Mouse (Mus musculus): Measurements from ENCODE around the gene Apol9b.
A peak's percentile ranks its signal among the peaks of the same experiment; 100 is the strongest.

Apol9b gene

DNA sequence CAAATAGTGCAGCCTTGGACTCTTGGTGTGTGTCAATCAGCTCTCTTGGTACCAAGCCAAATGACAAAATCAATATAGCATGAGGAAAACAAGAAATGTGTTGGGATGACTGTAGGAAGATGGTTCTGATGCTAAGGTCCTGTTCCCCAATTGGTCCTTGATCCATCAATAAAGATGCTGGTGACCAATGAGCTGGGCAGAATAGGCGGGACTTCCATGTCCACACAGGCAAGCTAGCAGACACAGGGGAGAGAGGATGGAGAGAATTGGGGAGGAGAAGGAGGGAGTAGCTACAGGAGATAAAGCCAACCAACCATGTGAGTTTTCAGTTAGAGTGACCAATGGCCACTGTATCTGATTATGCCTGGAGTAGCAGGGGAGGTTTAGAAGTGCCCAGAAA, 17.5 kb downstream of the Apol9b start:
- DNase-seq (ENCODE audit: low spot score in 2 of 2), result no peak

DNA sequence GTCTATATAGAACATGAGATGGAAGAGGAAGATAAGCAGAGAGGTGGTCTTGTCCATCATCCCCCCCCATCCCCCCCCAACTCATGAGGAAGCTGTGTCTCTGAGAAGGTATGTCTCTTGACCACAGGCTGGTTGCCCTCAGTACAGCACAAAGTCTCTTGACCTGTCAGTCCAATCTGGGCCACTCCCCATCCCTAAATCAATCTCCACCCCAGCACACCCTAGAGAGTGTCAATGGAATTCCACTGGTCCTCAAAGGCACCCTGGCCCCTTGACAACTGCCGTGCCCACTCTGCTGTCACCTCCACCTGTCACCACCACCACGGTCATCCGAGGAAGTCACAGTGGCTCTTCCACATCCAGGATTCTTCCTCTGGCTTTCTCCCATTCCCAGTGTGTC, 19.6 kb downstream of the Apol9b start:
- no peak for DNase-seq (ENCODE audit: low spot score in 2 of 2)

DNA sequence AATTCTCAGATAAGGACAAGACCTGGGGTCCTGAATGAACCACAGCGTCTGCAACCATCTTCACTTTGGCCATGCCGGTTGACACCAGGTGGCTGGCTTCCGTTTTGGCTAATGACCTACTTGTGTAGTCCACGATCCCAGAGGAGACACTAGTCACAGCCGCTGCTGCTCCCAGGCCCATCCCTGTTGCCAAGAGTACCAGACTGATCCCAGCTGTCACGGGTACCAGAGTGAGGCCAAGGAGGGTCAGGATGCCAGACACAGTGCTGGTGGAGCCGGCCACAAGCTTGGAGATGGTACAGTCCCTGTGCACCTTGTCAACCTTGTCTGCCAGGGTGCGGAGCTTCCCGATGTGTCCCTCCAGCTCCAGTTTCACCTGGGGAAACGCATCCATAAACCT, 20.9 kb downstream of the Apol9b start:
- DNase-seq (ENCODE audit: low spot score in 2 of 2), result no peak

DNA sequence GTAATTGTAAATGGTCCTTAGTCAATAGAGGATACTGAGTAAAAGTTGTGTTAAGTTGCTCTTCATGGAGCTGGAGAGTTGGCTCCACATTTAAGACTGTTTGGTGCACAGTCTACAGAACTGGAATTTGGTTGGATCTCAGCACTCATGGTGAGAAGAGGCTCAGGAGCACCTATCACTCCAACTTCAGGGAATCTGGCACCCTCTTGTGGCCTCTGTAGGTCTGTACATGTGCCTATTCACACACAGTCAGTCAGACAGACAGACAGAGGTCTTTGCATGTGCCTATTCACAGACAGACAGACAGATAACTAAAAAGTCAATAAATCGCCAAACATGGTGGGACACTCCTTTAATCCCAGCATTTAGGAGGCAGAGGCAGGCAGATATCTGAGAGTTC, 21.6 kb downstream of the Apol9b start:
- peak; percentile 49 to 57 for DNase-seq (ENCODE audit: low spot score in 2 of 2)

DNA sequence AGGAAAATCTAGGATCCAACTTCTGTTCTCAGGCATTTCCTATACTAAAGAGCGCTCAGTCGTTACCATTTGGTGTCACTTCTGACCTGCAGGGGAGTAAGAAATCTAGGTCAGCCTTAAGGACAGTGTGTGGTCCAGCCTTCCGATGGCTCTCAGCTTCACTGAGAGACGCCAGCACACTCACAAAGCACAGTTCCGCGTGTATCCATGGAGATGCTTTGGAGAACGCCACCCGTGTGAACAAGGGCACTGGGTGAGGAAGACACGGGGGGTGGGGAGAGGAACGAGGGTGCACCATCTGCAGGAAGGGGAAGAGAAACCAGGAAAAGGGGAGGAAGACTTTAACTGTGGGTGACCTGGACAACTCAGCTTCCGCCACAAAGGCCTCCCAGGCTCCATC, 23.6 kb downstream of the Apol9b start:
- DNase-seq (ENCODE audit: low spot score in 2 of 2), result no peak

DNA sequence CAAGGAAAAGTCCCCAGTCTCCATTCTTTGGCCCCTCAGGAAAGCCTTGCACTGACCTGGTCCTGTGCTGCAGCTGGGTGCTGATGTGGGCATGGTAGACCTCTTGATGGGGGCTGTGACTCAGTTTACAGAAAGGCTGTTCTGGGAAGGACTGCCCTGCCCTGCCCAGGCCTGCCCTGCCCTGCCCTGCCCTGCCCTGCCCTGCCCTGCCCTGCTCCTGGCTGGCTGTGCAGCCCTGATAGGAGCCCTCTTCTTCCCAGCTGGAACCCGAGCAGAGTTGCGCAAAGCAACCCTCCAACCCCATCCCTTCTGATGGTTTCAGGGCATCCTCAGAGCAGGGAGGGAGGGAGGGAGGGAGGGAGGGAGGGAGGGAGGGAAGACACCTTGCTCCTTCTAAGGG, 26.3 kb downstream of the Apol9b start:
- DNase-seq (ENCODE audit: low spot score in 2 of 2), result no peak

DNA sequence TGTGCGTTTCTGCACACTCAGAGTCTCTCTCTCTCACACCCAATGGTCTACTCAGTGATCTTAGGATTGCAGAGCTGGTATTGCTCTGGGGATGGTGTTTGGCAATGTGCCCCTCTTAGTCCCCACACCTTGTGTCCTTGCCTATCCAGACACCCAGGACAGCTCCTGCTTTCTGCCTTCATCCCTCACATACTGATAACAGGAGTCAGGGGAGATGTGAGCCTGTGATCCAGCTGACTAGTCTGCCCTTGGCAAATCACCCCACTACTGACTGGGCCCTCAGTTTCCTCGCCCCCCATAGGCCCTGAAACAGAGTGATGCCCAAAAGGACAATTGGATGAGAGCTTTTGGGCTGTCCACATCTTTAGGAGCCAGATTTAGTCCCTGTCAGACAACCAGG, 27.2 kb downstream of the Apol9b start:
- no peak for DNase-seq (ENCODE audit: low spot score in 2 of 2)

DNA sequence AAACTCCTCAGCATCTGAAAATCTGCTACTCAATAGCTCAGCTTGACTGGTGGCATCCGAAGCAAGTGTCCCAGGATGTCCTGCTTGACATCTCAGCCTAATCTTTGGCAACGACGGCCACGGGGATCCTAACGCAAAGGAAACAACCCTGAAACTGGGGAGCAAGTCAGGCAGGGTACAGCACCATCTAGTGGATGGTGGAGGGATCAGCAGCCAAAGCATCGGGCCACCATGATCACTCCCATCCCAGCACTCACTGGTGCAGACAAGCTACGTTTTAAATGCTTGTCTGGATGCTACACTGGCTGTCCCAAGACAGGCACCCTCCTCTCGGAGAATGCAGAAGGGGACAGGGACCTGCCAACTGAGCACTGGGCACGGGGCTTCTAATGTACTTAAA, 28.0 kb downstream of the Apol9b start, which contains the start of gene Apol8:
Gene Apol8 (minus strand): TSS at position 156 of the 400 bp plus-strand sequence.
- DNase-seq (ENCODE audit: low spot score in 2 of 2), result peak; percentile 70 to 75

DNA sequence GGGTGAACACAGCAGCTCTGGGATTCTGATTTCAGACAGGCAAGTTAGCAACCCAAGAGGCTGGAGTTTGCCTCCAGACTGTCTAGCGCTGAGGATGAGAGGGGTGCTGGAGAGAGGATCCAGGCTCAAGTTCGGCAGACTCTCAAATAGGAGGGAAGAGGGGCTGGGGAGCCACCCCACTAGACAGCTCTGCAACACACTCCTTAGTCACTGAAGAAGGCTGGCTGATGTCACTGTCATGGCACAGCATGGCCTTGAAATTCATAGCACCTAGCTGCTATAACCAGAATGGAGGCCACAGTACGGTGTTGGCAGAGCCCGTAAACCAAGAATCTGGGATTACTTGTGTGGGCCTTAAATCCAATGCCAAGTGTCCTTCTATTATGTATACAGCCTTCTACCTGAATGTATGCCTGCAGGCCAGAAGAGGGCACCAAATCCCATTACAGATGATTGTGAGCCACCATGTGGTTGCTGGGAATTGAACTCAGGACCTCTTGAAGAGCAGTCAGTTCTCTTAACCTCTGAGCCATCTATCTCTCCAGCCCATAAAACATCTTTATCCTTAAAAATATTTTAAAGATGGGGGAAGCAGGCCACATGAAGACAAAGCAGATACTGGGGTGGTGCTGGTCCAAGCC, 28.9 kb downstream of the Apol9b start:
- no peak for DNase-seq (ENCODE audit: low spot score in 2 of 2)

DNA sequence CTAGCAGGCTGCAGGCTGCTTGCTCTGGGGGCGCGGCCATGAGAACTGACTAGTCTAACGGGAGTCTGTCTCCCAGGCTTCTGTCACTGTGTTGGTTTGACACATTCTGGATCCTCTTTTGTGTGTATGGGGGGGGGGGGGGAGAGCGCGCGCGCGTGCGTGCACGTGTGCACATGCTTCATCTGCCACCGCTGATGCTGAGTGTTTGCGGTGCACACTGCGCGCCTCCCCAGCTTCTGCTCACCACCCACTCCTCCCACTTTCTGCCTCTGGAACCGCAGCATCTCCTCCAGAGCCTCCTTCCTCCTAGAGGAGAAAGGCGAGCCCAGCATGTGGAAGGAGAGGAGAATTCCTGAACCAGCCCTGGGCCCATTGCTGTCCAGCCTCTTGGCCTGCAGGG, 31.2 kb downstream of the Apol9b start:
- DNase-seq (ENCODE audit: low spot score in 2 of 2), result no peak

DNA sequence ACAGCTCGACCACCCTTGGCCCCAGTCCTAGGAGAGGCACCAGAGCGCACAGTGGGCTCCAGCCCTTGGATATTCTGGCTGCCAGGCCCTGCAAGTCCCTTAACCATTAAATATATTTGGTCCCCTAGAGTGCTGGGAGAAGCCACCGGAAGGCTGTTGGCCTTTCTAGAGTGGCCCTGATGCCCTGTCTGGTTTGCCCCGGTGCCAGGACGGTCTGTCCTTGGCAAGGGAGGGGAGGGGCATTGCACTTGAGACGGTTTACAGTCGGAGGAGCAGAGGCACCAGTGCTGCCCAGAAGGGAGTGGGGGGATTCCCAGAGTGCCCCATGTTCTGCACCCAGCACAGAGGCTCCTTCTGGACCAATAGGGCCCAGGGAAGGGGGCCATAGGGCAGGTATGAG, 32.2 kb downstream of the Apol9b start:
- no peak for DNase-seq (ENCODE audit: low spot score in 2 of 2)

DNA sequence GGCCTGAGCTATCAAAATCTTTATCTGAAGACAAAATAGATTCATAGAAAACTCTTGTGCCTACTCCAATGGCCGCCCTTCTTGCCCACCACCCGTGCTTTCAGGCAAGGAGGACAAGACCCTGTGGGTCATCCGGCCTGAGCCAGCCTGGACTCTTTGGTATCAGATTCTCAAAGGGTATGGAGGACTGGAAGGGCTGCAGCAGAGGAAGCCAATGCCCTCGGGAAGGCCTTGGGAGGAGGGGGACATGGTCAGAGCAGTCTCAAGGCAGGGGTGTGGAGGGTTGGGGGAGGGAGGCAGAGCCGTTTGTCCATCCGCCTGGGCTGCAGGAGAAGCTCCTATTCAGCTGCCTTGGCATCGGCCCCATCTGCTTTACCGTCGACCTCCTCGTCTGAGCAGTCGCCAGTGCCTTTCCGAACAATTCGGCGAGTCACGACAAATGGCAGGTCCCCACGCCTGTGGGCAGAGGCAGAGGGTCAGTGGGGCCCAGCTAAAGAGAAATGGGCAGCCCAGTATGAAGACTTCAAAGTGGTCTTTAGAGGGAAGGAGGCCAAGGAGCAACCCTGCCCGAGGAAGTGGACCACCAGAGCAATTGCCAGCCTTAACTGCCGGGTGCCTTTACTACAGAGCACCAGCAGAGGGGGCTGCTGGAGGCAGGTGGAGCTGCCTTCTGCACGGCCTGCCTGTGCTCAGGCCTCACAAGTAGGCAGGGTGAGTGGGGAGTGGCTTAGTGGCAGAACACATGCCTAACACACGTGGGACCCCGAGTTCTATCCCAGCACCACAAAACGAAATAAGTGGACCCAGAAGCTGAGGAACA, 32.9 kb downstream of the Apol9b start:
- DNase-seq (ENCODE audit: low spot score in 2 of 2), result no peak

DNA sequence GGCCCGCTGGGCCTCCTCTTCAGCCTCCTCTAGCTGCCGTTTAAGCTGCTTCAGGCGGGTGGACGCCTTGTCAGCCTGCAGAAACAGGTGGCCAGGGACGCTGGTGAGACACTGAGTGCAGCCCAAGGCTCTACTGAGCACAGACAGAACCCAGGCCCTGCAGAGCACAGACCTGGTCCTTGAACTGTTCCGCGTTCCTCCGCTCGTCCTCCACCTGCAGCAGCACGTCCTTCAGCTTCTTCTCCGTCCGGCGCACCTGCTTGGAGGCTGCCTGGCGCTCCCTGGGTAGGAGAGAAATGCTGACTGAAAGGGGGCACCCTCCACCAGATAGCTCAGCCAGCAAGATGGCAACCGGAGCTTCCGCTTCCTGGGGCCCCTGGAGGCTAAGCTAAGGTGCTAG, 34.2 kb downstream of the Apol9b start:
- no peak for DNase-seq (ENCODE audit: low spot score in 2 of 2)

DNA sequence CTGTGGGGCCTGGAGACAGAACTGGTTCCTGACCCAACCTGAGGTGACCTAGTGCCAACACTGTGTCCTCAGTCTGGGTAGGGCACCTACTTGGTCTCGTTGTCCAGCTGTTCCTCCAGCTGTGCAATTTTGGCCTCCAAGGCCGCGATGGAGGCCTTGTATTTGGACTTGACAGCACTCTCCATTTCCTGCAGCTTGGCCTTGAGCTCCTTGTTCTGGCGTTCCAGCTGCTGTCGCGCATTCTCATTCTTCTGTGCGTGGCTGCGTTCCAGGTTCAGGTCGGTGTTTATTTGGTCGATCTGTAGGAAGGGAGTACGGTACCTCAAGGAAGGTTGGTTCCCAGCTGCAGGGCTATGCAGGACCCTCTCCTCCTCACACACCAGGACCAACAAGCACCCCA, 34.9 kb downstream of the Apol9b start:
- DNase-seq (ENCODE audit: low spot score in 2 of 2), result no peak

DNA sequence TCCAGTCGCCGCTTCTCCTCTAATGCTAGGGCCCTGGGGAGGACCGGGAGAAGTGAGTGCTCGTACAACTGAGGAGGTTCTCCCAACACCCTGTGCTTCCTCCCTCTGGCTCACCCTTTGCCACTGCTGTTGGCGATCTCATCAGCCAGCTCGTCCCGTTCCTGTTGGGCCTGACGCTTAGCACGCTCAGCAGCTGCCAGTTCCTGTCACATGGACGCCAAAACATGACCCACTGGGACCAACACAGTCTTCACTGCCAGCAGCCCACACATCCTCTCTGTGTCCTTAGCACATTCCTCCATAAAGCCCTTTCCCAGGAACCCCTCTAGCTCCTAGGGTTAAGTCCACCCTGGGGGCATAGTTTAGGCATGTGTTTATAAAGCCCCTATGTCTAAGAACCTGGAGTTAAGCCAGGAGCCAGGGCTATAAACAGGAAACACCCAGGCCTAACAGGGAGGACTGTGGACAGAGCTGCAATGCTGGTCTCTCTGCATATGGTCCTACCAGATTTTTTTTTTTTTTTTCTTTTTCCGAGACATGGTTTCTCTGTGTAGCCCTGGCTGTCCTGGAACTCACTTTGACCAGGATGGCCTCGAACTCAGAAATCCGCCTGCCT, 35.7 kb downstream of the Apol9b start:
- no peak for DNase-seq (ENCODE audit: low spot score in 2 of 2)

DNA sequence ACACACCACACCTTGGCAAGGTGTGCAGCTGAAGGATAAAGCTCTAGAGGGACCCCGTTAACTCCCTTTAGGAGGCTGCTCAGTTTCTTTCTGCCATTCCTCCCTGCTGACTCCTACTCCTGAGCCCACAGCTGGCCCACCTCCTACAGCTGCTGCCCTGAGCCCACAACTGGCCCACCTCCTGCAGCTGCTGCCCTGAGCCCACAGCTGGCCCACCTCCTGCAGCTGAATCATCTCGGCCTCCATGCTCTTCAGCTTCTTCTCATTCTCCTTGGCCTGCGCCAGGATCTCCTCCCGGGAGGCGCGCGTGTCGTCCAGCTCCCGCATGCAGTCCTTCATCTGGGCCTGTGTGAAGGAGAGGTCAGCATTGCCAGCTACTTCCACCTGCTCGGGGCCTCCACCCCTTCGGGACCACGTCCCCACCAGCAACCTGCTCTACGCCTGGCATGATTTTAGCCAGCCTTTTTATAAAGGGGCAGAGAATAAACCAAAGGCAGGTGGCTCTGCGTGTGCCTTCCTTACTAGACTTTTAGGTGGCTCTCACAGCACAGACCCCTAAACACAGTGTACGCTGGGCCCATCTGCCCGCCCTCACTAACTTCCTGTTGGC, 36.8 kb downstream of the Apol9b start:
- DNase-seq (ENCODE audit: low spot score in 2 of 2), result no peak

DNA sequence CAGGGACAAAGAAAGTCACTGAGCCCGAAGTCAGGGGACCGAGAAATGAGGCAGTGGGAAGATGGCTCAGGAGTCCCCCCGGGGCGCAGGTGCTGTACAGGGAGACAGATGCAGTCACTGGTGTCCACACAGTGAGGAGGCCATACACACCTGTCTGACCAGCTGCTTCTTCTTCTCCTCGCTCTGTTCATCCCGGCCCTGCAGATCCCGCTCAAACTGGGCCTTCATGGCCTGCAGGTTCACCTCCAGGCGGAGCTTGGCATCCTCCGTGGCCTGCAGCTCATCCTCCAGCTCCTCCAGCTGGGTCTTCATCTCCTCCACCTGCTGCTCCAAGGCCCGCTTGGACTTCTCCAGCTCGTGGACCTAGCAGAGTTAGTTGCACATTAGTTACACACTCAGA, 38.1 kb downstream of the Apol9b start:
- no peak for DNase-seq (ENCODE audit: low spot score in 2 of 2)

DNA sequence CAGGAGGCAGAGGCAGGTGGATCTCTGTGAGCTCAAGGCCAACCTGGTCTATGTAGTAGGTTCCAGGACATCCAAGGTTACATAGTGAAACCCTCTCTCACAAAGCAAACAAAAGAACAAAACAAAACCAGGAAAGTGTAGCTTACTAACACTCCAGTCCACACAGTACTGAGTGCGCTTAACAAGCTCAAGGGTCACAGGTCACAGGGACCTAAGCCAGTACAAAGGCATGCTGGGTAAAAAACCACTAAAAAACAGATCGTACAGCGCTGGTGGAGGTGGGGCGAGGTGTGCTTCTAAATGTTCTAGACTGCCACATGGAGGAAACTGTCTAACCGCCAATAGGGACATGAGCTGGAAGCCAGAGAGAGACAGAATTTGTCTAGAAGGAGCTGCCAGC, 41.5 kb downstream of the Apol9b start:
- no peak for DNase-seq (ENCODE audit: low spot score in 2 of 2)

DNA sequence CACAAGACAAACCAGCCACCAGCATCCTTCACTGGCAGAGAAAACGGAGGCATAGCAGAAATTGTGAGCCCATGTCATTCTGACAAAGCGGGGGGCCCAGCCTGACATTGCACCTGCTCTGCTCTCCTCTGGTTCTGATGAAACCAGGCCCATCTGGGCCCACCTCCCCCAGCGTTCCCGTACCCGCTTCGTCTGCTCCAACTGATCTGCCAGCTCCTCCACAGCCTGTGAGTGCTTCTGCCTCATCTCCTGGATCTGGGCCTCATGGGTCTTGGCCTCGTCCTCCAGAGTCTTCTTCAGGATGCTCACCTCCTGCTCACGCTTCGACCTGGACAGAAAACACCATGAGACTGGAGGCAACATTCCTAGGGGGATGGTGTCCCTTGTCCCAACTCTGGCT, 42.1 kb downstream of the Apol9b start:
- no peak for DNase-seq (ENCODE audit: low spot score in 2 of 2)

DNA sequence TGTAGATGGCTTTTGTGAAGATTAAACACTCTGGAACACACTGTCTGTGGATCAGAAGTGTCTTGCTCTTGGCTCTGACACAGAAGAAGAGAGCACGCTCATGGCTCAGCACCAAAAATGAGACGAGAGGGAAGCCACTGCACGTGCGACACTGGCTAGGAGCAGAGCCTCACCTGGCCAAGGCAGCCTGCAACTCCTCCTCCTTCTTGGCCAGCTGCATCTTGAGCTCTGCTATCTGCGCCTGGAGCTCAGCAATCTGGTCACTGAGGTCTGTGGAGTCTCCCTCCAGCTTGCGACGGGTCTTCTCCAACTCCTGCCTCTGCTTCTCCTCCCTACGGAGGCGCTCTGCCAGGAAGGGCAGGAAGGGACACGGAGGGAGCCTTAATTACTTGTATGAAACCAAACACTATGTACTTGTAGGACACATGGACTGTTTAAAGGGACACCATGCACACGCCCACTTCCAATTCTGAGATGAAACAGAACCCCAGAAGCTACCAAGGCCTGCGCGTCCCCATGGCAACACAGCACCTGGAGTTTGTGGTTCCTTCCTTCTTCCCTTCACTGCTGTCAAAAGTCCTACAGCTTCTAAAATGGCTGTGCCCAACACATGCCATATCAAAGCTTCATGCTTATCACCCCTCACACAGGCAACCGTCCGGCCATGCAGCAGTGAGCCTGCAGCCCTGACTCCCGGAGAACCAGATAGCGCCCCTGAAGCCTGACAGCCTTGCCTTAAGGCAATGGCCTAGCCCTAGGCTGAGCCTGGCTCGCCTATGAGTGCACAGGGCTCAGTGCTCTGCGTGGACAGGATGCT, 44.5 kb downstream of the Apol9b start:
- no peak for DNase-seq (ENCODE audit: low spot score in 2 of 2)

DNA sequence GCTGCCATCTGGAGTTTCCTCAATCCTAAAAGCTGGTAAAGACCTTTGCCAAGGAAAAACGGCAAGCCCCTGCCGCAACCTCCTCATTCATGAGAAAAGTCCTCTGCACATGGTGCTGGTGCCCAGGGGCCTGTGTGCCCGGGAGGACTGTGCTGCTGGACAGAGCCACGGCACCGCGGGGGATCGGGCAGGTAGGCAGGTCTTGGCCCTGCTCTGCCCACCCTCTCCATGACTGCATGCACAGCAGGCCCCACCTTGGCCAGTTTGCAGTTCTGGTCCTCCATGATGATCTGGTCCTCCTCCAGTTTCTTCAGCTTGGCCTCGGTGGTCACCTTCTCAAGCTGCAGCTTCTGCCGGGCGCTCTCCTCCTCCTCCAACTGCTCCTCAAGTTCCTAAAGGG, 45.5 kb downstream of the Apol9b start:
- no peak for DNase-seq (ENCODE audit: low spot score in 2 of 2)

Data from right cerebral cortex, adult 2 months (tissue).